Mouse (Mus musculus): ENCODE measurements around the gene Esr1. TPM values are rescaled to one million over a fixed set of nuclear protein-coding genes. Genes with fewer than 3 reads are reported as not detected.

The Esr1 gene
- total RNA-seq, 1 experiment from 2014 or later: 12.0 TPM

DNA sequence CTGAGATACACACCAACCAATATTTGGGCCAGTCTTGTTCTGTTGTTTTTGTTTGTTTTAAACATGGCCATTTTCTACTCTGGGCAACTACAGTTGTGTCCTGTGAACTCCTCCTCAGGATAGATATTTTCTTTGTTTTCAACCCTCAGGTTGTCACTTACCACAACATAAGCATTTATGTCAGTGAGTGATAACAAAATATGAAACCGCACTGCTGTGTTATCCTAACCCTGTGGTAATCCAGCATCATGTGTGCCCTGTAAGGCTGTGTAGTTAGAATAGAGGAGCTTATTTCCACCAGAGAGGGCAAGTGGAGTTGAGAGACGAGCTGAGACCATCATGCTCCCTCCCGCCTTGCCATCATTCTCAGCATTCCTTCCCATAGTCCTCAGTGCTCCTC lies 385.2 kb downstream of the Esr1 start:
- DNase-seq: no peak

DNA sequence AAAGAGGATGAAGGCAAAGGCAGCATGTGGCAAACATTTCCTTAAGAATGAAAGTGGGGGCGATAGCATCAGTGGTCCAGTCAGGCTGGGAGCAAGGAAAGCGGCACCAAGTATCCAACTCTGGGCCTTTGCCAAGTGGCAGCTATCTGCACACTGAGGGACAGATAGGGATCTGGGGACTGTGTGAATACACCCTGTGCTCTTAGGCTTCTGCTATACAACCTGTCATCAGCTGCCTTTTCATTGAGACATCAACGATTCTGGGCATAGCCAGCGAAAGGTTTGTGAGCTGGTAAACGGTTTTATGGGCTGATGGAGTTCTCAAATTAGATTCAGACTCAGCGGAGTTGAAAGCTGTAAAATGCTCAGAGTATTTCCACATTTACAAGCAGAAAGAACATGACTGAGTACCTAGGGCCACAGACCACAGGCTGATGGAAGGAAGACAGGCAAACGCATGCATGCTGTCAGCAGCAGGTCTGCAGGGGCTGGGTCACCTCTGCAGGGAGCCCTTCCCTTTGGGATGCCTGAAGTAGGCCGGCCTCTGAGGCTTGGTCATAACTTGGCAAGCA lies 397.5 kb downstream of the Esr1 start:
- no peak for DNase-seq

DNA sequence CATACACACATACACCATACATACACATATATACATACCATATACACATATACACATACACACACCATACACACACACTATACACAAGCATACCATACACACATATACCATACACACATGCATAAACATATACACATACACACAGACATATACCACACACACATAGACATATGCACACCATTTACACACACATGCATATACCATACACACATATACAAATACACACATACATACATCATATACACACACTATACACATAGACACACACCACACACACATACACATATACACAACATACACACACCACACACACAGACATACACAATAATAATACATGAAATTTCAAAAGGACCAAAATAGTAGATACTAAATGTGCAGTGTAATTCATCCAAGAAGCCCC lies 400.6 kb downstream of the Esr1 start:
- DNase-seq: no peak

GRCm38 (mm10) chr10:5014976-5015375 lies 403.6 kb downstream of the Esr1 start:
- DNase-seq: no peak

DNA sequence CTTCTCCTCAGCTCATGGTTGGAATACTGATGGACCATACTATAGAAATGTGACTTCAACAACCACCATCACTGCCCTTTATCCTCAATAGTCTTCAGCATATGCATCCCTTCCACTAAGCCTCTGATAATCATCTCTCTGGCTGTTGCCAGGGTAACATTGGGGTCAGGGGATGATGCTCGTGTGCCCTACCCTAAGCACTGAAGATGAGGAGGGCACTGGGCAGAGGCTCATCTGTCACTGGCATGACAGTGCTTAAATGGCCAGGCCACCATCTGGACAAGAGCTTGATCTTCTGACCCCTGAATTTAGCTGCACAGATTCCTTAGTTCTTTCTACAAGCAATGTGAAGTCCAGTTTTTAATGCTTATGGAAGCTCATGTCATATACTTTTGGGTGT lies 405.8 kb downstream of the Esr1 start:
- DNase-seq: no peak

GRCm38 (mm10) chr10:5025906-5026305 lies 414.5 kb downstream of the Esr1 start:
- no peak for DNase-seq

DNA sequence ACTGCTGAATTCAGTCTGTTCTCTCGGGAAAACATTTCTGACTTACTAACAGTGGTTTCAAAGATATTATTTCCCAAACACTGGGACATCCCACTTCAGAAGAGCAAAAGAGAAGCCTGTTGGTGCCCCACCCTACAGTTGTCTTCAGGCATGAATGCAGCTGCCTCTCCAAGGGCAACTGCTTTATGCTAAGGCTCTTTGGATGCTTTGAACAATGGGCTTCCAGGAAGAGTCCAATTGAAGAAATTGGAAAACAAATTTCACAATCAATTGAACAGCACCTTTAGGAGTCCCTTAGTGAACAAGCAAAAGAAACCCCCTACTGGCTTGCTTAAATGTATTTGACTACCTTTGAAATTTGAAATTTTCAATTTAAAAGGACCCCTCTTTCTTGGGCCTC lies 415.8 kb downstream of the Esr1 start:
- no peak for DNase-seq

GRCm38 (mm10) chr10:5028301-5028700 lies 416.9 kb downstream of the Esr1 start:
- DNase-seq: no peak

- DNase-seq: no peak
Observed at GRCm38 (mm10) chr10:5029161-5029560, 417.8 kb downstream of the Esr1 start.

GRCm38 (mm10) chr10:5029883-5030282 lies 418.5 kb downstream of the Esr1 start:
- no peak for DNase-seq

GRCm38 (mm10) chr10:5032192-5033048 lies 421.0 kb downstream of the Esr1 start:
- DNase-seq: no peak

GRCm38 (mm10) chr10:5041254-5041653 lies 429.9 kb downstream of the Esr1 start:
- no peak for DNase-seq

DNA sequence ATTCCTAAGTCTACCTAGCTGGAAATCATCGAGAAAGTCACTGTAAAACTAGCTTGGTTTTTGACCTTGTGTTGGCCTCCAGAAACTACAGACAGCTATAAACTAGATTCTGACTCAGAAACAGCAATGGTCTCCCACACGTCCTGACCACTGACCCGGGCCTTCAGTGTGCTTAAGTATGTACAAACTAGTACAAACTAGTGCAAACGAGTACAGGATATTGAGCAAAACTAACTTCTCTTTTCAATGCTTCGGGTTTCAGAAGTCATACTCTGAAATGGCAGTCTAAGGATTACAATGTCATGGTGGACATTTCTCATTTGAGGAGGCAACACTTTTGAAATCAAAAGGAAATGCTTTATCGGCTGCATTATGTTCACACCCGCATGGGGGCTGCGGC lies 433.1 kb downstream of the Esr1 start:
- DNase-seq: no peak

DNA sequence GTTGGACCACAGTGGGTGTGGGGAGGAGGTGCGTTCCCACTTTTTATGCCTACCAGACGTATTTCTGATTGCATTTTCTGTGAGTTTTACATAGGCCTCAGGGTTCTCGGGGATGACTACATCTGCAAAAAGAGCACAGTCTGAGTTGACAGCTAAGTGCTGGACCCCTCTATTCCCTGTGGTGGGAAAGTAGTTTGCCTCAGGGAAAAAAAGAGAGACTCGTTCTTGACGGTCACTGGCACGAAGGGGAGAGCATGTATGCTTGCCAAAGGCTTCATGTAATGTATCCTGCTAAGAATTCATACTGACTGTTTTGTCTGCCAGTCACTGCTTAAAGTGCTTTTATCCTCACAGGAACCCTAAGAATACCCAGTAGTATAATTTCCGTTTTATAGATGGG lies 433.8 kb downstream of the Esr1 start:
- no peak for DNase-seq

DNA sequence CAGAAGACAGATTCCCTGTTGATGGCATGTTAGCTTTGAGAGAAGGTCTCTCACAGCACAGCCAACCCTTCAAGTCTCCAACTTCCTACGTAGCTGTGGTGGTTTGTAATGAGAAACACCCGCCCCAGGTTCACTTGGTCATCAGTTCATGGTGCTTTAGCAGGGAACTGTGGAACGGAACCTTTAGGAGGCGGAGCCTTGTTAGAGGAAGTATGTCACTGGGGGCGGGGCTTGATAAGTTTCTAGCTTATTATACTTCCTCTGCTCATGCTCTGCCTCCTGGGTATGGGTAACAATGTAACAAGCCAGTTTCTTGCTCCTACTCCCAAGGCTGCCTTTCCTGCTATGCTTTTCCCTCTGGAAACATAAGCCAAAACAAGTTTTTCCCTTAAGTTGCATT lies 434.3 kb downstream of the Esr1 start:
- DNase-seq: no peak

Other genes with a start within 250 kb of the Esr1 start
- gene Zbtb2, start 223.5 kb upstream of the Esr1 start, total RNA-seq (2021): 11.0 and 11.5 TPM in 2 replicates
- gene Rmnd1, start 179.2 kb upstream of the Esr1 start, total RNA-seq (2021): 48.4 and 53.7 TPM in 2 replicates
- 20.6 and 21.1 TPM in 2 replicates for gene Armt1, start 179.1 kb upstream of the Esr1 start, total RNA-seq (2021)
- 2.0 TPM in 1 of 2 replicates, not detected in the other for gene Ccdc170, start 129.1 kb upstream of the Esr1 start, total RNA-seq (2021)